Mouse (Mus musculus) midbrain, embryonic 14.5 days (tissue): Measurements from ENCODE around the gene Ubxn11. TPM values are rescaled to one million over a fixed set of nuclear protein-coding genes. Genes with fewer than 3 reads are reported as not detected.

Experiments
- ATAC-seq: fragments of 200-750 bp; cut with Nextera tagmentation; 2 replicates; pipeline ENCODE4 v1.8.0; 2017; ENCODE audit warnings: moderate number of reproducible peaks, moderate library complexity; ENCODE audit not compliant: low FRiP score, low TSS enrichment
- DNase-seq: peaks from one replicate; pipeline ENCODE4 v3.0.0-alpha.2; 2015
- H3K27ac ChIP-seq: fragments of 300-500 bp; sonication (generic); replicated peaks from 2 replicates; pipeline ENCODE4 v1.5.1; 2014; ENCODE audit warnings: mild to moderate bottlenecking, low read depth, low read length, moderate library complexity
- H3K27me3 ChIP-seq: fragments of 300-500 bp; sonication (generic); 2 replicates; pipeline ENCODE4 v1.6.1; 2014; ENCODE audit warnings: low read length, control low read depth, mixed read lengths; ENCODE audit not compliant: control insufficient read depth, insufficient read depth
- H3K36me3 ChIP-seq: fragments of 300-500 bp; sonication (generic); 2 replicates; pipeline ENCODE4 v1.6.1; 2014; ENCODE audit warnings: low read length, control low read depth; ENCODE audit not compliant: control insufficient read depth, insufficient read depth
- H3K4me1 ChIP-seq: fragments of 300-500 bp; sonication (generic); 2 replicates; pipeline ENCODE4 v1.6.1; 2014; ENCODE audit warnings: mild to moderate bottlenecking, antibody characterized with exemption, low read length, control low read depth; ENCODE audit not compliant: control insufficient read depth, insufficient read depth
- H3K4me2 ChIP-seq: fragments of 300-500 bp; sonication (generic); 2 replicates; pipeline ENCODE4 v1.6.1; 2014; ENCODE audit warnings: mild to moderate bottlenecking, low read length, moderate library complexity
- H3K4me3 ChIP-seq: fragments of 300-500 bp; sonication (generic); replicated peaks from 2 replicates; pipeline ENCODE4 v1.5.1; 2014; ENCODE audit warnings: low read depth, low read length
- H3K9ac ChIP-seq: fragments of 300-500 bp; sonication (generic); replicated peaks from 2 replicates; pipeline ENCODE4 v1.6.1; 2014; ENCODE audit warnings: mild to moderate bottlenecking, low read length, moderate library complexity
- H3K9me3 ChIP-seq: fragments of 300-500 bp; sonication (generic); 2 replicates; pipeline ENCODE4 v1.6.1; 2016; ENCODE audit warnings: low read length, control low read depth, mixed read lengths; ENCODE audit not compliant: control insufficient read depth
- WGBS: fragments of 180-500 bp; shearing (Covaris S2); extraction: QIAGEN DNeasy Blood & Tissue Kit; methylation state at CpG from one replicate; pipeline ENCODE4 v1.1.7; 2014; 5-methylcytosine and 5-hydroxymethylcytosine counted together
- polyA plus RNA-seq: library from polyadenylated mRNA; unstranded; fragments of >200 nt; fragmentation: Nextera tagmentation; extraction: Ambion mirVana; gene quantifications from 2 replicates; pipeline ENCODE4 v1.2.1, GENCODE M21; 2014

Ubxn11 gene
- polyA plus RNA-seq, 1 experiment from 2014 or later: 11.7 TPM

DNA sequence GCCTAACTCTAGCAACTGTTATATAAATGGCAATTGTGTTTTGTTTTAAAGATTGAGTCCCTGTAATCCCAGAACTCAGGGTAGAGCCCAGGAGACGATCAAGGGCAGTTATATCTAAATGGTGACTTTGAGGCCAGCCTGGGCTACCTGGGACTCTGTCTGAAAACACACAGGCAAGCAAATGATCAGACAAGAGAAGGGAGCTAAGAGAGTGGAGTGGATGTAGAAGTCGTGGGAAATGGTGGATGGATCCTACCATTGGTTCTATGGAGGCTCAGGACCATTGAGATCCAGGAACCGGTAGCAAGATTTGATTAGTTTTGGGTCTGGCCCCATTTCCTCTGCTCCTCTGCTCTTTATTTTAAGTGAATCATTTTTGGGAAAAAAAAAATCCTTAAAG, 6.2 kb upstream of the Ubxn11 start:
- no peaks in the 10 kb centered on the region for H3K27me3 ChIP-seq
- H3K4me2 ChIP-seq: no peak overlapping the region
- no peak for ATAC-seq
- H3K4me1 ChIP-seq: no peaks in the 10 kb centered on the region
- H3K27ac ChIP-seq: no peak overlapping the region
- H3K9ac ChIP-seq: no peak overlapping the region
- no peak for DNase-seq
- H3K36me3 ChIP-seq: no peaks in the 10 kb centered on the region
- H3K4me3 ChIP-seq: no peak overlapping the region
- H3K9me3 ChIP-seq: no peaks in the 10 kb centered on the region
- WGBS: 85% methylated on average over 3 of the region's 3 CpGs

GRCm38 (mm10) chr4:134097015-134097608, 5.3 kb upstream of the Ubxn11 start:
- Histone ChIP-seq H3K9ac (no peak overlapping the region), H3K27ac (no peak overlapping the region), H3K9me3 (no peaks in the 10 kb centered on the region), H3K4me3 (no peak overlapping the region), H3K36me3 (no peaks in the 10 kb centered on the region), H3K4me2 (no peak overlapping the region), H3K27me3 (no peaks in the 10 kb centered on the region), H3K4me1 (no peaks in the 10 kb centered on the region)
- DNase-seq: no peak
- WGBS: 87% methylated on average over 5 of the region's 5 CpGs
- ATAC-seq: no peak

- DNase-seq (no peak), ATAC-seq (no peak)
- Histone ChIP-seq H3K4me2 (no peak overlapping the region), H3K27me3 (no peaks in the 10 kb centered on the region), H3K9ac (no peak overlapping the region), H3K4me1 (no peaks in the 10 kb centered on the region), H3K27ac (no peak overlapping the region), H3K36me3 (no peaks in the 10 kb centered on the region), H3K4me3 (no peak overlapping the region), H3K9me3 (no peaks in the 10 kb centered on the region)
- 81% methylated on average over 8 of the region's 8 CpGs for WGBS
Measured at GRCm38 (mm10) chr4:134098628-134099027, 3.7 kb upstream of the Ubxn11 start.

DNA sequence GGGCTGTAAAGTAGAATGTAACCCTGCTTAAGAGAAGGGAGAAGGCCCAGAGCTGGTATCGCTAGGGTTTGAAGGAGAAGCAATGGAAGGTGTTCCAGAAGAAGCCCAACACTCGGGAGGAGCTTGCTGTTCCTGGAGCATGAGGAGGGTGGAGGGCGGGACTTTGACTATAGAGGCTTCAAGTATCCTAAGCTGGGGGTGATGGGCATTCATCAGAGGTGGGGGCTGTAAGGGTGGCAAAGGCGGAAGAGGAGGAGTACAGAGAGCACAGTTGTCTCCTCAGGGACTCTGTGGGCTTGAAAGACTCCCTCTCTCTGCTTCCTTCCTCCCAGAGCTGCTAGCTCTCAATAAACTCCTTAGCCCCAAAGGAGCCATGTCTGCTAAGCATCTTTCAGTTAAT, 2.1 kb upstream of the Ubxn11 start:
- H3K4me1 ChIP-seq: no peaks in the 10 kb centered on the region

GRCm38 (mm10) chr4:134102742-134103119, 361 bp downstream of the Ubxn11 start:
- Histone ChIP-seq H3K27ac (peak overlapping the region; percentile 60; the same call in 1 of the 2 replicates), H3K4me2 (peak overlapping the region; percentile 73), H3K27me3 (no peaks in the 10 kb centered on the region), H3K9me3 (no peaks in the 10 kb centered on the region), H3K9ac (peak overlapping the region; percentile 52), H3K4me1 (no peaks in the 10 kb centered on the region), H3K36me3 (no peaks in the 10 kb centered on the region), H3K4me3 (peak overlapping the region; percentile 74)
- ATAC-seq (peak; percentile 75; the same call in 1 of the 2 replicates), DNase-seq (no peak)
- WGBS: 2% methylated on average over 21 of the region's 21 CpGs

More for the DNA sequence above, 2.1 kb upstream of the Ubxn11 start:
- no peak overlapping the region for H3K4me2 ChIP-seq
- DNase-seq (no peak), ATAC-seq (no peak)
- H3K27me3 ChIP-seq: no peaks in the 10 kb centered on the region
- H3K36me3 ChIP-seq: no peaks in the 10 kb centered on the region
- H3K9me3 ChIP-seq: no peaks in the 10 kb centered on the region
- no peak overlapping the region for H3K9ac ChIP-seq
- no peak overlapping the region for H3K4me3 ChIP-seq
- H3K27ac ChIP-seq: no peak overlapping the region
- WGBS: 79% methylated on average over 4 of the region's 4 CpGs

DNA sequence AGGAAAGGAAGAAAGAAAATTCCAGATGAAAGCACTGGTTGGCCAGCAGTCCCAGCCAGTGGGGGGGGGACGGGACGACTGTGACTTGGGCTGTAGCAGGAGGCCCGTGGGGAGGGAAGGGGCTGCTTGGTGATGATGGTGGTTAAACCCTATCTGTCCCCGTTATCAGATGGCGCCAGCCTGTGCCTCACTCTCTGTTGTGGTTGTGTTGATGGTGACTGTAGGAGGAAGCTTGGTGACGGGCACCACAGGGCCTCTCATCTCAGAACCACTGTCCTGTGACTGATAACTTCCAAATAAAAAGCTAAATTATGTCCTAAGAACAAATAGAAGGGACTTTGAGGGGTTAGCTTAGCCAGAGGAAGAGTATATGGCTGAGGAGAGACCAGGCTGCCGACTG, 3.7 kb downstream of the Ubxn11 start:
- Histone ChIP-seq H3K36me3 (no peaks in the 10 kb centered on the region), H3K4me1 (no peaks in the 10 kb centered on the region), H3K4me3 (no peak overlapping the region), H3K27me3 (no peaks in the 10 kb centered on the region), H3K9ac (no peak overlapping the region), H3K4me2 (no peak overlapping the region), H3K27ac (no peak overlapping the region), H3K9me3 (no peaks in the 10 kb centered on the region)
- WGBS: 83% methylated on average over 7 of the region's 7 CpGs
- no peak for DNase-seq
- ATAC-seq: no peak

- no peak for DNase-seq
- whole genome bisulfite sequencing: 91% methylated on average over 7 of the region's 7 CpGs
- no peak overlapping the region for H3K4me2 ChIP-seq
Measured at GRCm38 (mm10) chr4:134107730-134108129, 5.4 kb downstream of the Ubxn11 start.

GRCm38 (mm10) chr4:134108196-134108595, 5.8 kb downstream of the Ubxn11 start:
- DNase-seq (no peak), ATAC-seq (no peak)
- no peaks in the 10 kb centered on the region for H3K9me3 ChIP-seq
- no peaks in the 10 kb centered on the region for H3K27me3 ChIP-seq
- no peak overlapping the region for H3K9ac ChIP-seq
- H3K36me3 ChIP-seq: no peaks in the 10 kb centered on the region
- no peak overlapping the region for H3K4me3 ChIP-seq
- H3K4me1 ChIP-seq: peaks cover 3% of the 10 kb centered on the region; the same call in 1 of the 2 replicates
- H3K27ac ChIP-seq: no peak overlapping the region
- 75% methylated on average over 5 of the region's 5 CpGs for WGBS
- H3K4me2 ChIP-seq: no peak overlapping the region

More at GRCm38 (mm10) chr4:134107730-134108129, 5.4 kb downstream of the Ubxn11 start:
- Histone ChIP-seq H3K4me3 (no peak overlapping the region), H3K9ac (no peak overlapping the region), H3K4me1 (no peaks in the 10 kb centered on the region), H3K36me3 (no peaks in the 10 kb centered on the region), H3K27ac (no peak overlapping the region), H3K9me3 (no peaks in the 10 kb centered on the region), H3K27me3 (no peaks in the 10 kb centered on the region)
- ATAC-seq: no peak

- no peak overlapping the region for H3K4me2 ChIP-seq
- H3K9ac ChIP-seq: no peak overlapping the region
- H3K4me1 ChIP-seq: peaks cover 9% of the 10 kb centered on the region; the same call in 1 of the 2 replicates
- H3K27ac ChIP-seq: no peak overlapping the region
- H3K27me3 ChIP-seq: no peaks in the 10 kb centered on the region
- ATAC-seq: no peak
- 67% methylated on average over 3 of the region's 3 CpGs for WGBS
- no peak for DNase-seq
- H3K9me3 ChIP-seq: no peaks in the 10 kb centered on the region
- no peak overlapping the region for H3K4me3 ChIP-seq
- H3K36me3 ChIP-seq: no peaks in the 10 kb centered on the region
Measured at GRCm38 (mm10) chr4:134110653-134111052, 8.3 kb downstream of the Ubxn11 start.
